Mouse (Mus musculus): ENCODE measurements around the gene Pira2.
"Not testable (repeated sequence)": the region's sequence is repeated elsewhere in the genome, so short reads cannot be mapped to it uniquely, and the experiment has no call there.

GRCm38 (mm10) chr7:3802935-3803334 lies 41.9 kb downstream of the Pira2 start:
- not testable (repeated sequence) for TF ChIP-seq CTCF (conservative IDR thresholded peaks at IDR 0.05; ENCODE audit: low read length); POU5F1 (IDR thresholded peaks at IDR 0.05; ENCODE audit: borderline replicate concordance, low read length)

Data from E14TG2a.4 (cell line).